Mouse (Mus musculus) heart, postnatal 4 days (tissue): ENCODE measurements around the gene Dnajc5. TPM values are rescaled to one million over a fixed set of nuclear protein-coding genes. Genes with fewer than 3 reads are reported as not detected.

Experiments
- microRNA-seq, 2 experiments: library from miRNA; unstranded; fragments of <30 nt; microRNA quantifications; one replicate each; pipeline ENCODE4 v1.2.0; 2021 to 2022
- total RNA-seq, 2 experiments: library from RNA; stranded (reverse); gene quantifications; 2 replicates each; pipeline ENCODE4 v1.2.3; 2021

The Dnajc5 gene
- total RNA-seq, 2 experiments from 2014 or later, result 111 to 119 TPM

Small RNA genes lying within 50 kb of the gene (microRNA-seq; reads per million reads assigned to microRNA genes)
- 0 reads per million in 2 experiments for gene Mir7006

Other genes starting within 250 kb of the Dnajc5 start
- 10 to 100 TPM; 15.6 to 20.2 TPM for gene Gmeb2, start 232.4 kb upstream of the Dnajc5 start, total RNA-seq
- under 1 TPM; 0.24 to 0.47 TPM for gene Stmn3, start 206.0 kb upstream of the Dnajc5 start, total RNA-seq
- gene Rtel1, start 200.7 kb upstream of the Dnajc5 start, total RNA-seq, result 10 to 100 TPM; 42.9 to 46.9 TPM
- gene Zgpat, start 155.6 kb upstream of the Dnajc5 start, total RNA-seq, result 10 to 100 TPM; 20.7 to 22.8 TPM
- 10 to 100 TPM; 39.6 to 41.0 TPM for gene Arfrp1, start 155.1 kb upstream of the Dnajc5 start, total RNA-seq
- 1 to 10 TPM; 8.8 to 8.9 TPM for gene Lime1, start 140.4 kb upstream of the Dnajc5 start, total RNA-seq
- 10 to 100 TPM; 14.9 to 16.5 TPM for gene Zbtb46, start 61.1 kb upstream of the Dnajc5 start, total RNA-seq
- not detected for gene Abhd16b, start 27.3 kb upstream of the Dnajc5 start, total RNA-seq
- gene Tpd52l2, start 23.3 kb upstream of the Dnajc5 start, total RNA-seq, result 10 to 100 TPM; 65.9 to 72.7 TPM
- gene Uckl1, start 64.4 kb downstream of the Dnajc5 start, total RNA-seq, result 10 to 100 TPM; 50.2 to 54.5 TPM
- gene Prpf6, start 71.4 kb downstream of the Dnajc5 start, total RNA-seq, result 10 to 100 TPM; 35.1 to 36.1 TPM
- gene Zfp512b, start 72.3 kb downstream of the Dnajc5 start, total RNA-seq, result 10 to 100 TPM; 41.8 to 45.5 TPM
- 1 to 10 TPM; 4.8 to 4.9 TPM for gene Samd10, start 78.7 kb downstream of the Dnajc5 start, total RNA-seq
- not detected for gene Gm29797, start 136.5 kb downstream of the Dnajc5 start, total RNA-seq
- gene Sox18, start 151.2 kb downstream of the Dnajc5 start, total RNA-seq, result 10 to 100 TPM; 75.9 to 80.3 TPM
- 10 to 100 TPM in 1 of 2 experiments, 1 to 10 TPM in 1; 9.9 to 11.1 TPM for gene Tcea2, start 159.8 kb downstream of the Dnajc5 start, total RNA-seq
- 10 to 100 TPM; 11.3 to 15.8 TPM for gene Rgs19, start 173.5 kb downstream of the Dnajc5 start, total RNA-seq
- gene Lkaaear1, start 178.0 kb downstream of the Dnajc5 start, total RNA-seq, result not detected
- gene Oprl1, start 194.5 kb downstream of the Dnajc5 start, total RNA-seq, result under 1 TPM; 0.24 to 0.54 TPM
- gene Myt1, start 242.8 kb downstream of the Dnajc5 start, total RNA-seq, result not detected